Mouse (Mus musculus) layer of hippocampus, postnatal 36 days (tissue): ENCODE data around the gene Mus81. TPM values are rescaled to one million over a fixed set of nuclear protein-coding genes. Genes with fewer than 3 reads are reported as not detected.
A peak's percentile ranks its signal among the peaks of the same experiment; 100 is the strongest.
"Not testable (repeated sequence)": the region's sequence is repeated elsewhere in the genome, so short reads cannot be mapped to it uniquely, and the experiment has no call there.

Source experiments
- DNase-seq, 2 experiments: peaks; one replicate each; pipeline ENCODE4 v3.0.0; 2022
- total RNA-seq, 2 experiments: library from RNA; stranded (reverse); gene quantifications; 2 replicates each; pipeline ENCODE4 v1.2.3; 2021

The Mus81 gene
- 10 to 100 TPM; 37.6 to 39.3 TPM for total RNA-seq

DNA sequence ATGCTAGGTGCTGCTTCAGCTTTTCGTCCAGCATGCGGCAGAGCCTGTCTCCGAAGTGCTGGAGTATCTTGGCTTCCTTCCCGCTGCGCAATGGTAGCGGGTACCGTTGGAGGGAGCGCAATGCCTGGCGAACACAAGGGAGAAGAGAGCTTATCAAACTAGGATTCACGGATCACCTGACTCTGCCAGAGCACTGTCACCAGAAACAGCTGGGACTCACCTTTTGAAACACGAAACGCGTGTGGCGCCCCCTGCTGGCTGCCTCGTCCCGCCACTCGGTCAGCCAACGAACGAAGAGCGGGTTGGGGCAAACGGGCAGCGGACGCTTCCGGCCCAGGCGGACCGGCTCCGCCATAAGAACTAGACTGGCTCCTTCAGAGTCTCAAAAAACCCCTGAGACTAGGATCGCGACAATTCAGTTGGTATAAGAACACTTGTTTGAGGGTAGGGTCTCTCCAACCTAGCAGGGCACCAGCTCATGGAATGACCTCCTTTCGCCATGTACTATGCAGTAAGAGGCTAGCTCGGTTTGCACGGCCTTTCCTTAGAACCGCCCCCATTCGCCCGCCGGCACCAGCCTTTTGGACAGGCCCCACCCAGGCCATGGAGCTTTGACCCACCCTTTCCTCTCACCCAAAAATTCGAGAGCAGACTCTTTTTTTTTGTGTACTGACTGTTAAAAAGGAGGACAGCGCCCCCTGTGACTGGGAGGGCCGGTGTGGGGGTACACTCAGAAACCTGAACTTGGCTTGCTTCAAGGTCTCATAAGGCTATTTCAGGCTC is at the start of gene Mus81:
Gene Mus81 (minus strand): TSS at position 635 of the 783 bp plus-strand sequence.
- peak; percentile 90 to 91 for DNase-seq

DNA sequence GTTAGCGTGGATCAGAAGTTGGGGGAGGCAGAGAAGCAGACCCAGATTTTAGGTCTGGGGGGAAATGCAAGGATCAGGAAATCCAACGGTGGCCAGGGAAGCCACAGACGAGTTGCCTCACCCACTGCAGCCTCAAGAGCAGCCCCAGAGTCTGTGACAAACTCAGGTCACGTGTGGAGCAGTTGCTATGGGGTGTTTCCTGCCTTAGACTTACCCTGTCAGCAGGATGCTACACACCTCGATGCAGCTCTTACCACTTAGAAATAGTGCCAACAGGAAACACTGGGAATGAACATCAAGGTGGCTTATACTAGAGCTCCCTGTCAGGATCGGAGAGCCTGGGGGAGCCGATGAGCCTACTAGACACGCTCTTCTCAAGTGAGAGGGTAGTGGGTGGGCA is 44.3 kb upstream of the Mus81 start:
- DNase-seq, result no peak

DNA sequence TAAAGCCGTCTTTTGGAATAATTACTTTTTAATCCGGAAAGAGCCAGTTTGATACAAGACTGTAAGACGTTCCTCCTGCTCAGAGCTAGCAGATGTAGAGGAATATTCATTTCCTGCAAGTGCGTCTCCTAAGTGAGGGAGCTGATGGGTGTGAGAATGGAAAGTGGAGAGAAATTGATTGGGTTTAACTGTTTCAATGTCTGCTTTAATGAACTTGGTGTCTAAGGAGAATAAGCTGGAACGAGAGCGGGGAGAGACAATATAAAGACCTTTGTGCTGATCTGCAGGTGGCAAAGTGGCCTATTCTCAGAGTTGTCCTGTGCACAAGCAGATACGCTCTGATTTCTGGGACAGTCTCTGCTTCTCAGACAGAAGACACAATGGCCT is 41.9 kb upstream of the Mus81 start:
- no peak for DNase-seq

DNA sequence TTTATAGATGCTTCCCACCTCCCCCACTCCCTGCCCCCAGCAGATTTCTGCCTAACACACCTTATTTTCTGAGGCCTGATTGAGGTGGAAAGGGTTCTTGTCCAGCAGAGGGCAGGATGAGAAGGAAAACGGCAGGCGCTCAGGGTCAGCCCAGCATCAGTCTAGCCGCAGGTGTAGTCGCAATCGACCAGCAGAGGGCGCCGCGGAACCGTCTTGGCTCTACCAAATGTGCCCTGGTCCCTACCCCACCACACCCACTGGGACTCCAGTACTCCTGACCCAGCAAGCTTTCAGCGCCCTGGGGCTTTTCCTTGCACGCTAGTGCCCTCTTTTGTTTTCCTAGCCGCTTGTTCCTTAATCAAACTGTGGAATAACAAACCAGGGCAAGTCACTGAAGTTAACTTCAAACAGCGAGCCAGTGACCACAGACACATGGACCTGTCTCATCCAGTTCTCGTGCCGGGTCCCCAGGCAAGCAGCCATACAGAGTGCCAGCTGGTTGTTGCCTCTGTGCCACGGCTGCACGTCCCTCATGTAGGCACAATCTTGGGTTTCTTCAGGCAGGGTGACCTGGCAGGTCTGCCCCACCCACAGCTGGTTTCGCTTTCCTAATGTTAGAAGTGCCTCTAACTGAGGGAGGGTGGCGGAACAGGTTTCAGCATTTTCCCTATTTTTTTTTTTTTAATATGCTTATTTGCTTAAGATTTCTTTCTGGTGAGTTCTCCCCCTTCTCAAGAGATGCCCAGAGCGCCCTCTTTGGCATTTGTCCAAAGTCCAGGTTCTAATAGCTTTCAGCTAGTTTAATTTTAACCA is 41.3 kb upstream of the Mus81 start:
- DNase-seq, result peak; percentile 89 to 90

DNA sequence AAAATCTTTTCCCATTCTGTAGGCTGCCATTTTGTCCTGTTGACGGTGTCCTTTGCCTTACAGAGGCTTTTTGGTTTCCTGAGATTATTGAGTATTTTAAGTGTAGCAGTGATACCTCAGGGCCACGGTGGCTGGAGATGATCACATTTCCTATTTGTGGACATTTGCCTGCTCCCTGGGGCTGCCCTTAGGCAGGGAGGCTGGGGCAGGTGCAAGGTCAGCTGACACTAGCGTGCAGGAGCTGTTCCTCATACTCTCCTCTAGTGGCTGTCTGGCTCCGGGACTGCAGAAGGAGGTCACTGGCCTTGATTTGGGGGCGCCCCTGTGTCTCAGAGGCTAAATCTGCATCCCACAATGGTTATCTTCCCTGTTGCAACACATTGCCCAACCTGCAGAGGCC is 37.0 kb upstream of the Mus81 start:
- no peak for DNase-seq

DNA sequence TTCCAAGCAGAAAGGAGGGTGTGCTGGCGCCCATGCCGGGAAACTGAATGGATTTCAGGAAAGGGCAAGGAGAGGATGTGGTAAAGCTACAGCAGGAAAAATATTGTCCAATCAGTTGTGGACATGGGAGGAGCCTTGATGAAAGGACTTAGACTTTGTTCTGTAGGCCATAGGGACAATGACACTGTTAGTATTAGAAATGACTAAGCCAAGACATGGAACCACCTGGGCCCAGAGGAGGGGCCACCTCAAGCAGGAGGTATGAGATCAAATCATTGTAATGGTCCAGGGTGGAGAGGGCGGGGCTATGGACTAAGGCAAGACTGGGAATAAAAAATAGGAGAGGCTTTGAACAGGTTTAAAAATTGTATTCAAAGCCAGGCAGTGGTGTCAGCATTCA is 30.5 kb upstream of the Mus81 start:
- no peak for DNase-seq

DNA sequence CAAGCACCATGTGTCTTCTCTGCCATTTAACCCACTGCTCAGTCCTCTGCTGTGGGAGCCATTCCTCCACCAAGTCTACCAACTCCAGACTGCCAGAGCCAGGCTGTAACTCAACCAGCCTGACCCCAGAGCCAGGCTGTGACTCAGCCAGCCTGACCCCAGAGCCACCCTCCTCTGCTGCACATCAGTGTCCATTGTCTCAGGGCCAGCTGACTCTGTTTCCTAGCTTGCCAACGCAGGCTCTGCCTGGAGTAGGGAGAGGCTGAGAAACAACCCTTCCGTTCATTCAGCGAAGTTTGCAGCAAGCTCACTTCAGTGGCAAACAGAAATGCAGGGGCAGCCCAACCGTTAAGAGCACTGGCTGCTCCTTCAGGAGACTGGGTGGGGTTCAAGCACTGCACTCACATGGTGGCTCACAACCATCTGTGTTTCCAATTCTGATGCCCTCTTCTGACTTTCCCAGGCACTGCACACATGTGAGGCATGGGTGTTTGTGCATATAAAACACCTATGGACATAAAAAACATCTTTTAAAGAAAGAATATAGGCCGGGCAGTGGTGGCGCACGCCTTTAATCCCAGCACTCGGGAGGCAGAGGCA is 28.8 kb upstream of the Mus81 start:
- no peak for DNase-seq

DNA sequence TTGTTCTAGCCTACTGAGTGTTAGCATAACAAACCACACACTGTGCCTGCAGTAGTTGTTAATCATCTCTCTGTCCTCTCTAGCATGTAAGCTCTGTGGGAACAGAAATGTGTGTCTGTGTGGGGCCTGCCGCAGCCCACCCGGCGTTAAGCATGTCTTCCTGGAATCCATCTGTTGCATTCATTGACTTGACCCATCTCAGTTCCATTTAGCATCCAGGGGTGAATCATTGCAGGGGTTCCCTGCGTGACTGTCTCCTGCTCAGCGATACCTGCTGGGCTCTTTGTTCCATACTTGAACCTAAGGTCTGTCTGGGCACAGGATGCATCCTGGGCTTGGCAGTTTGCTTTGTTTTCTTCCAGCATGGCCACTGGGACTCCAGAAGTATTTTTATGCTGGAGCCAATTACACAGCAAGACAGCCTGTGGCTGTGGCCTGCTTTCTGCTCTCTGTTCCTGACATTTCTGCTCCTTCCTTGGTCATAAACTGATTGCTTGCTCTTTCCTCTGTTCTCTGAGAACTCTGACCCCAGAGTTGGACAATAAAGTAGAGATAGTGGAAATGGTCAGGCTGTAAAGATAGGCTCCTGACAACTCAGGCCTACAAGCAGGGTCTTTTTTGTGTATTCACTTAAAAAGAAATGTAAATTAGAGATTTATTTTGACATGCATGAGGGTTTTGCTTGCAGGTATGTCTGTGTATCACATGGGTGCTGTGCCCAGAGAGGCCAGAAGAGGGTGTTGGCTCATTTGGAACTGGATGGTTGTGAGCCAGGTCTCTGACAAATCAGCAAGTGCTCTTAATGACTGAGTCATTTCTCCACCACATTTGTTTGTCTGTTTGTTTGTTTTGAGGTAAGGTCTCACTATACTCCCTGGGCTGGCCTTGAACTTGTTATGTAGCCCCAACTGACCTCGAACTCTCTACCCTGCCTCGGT is 27.9 kb upstream of the Mus81 start:
- no peak for DNase-seq

DNA sequence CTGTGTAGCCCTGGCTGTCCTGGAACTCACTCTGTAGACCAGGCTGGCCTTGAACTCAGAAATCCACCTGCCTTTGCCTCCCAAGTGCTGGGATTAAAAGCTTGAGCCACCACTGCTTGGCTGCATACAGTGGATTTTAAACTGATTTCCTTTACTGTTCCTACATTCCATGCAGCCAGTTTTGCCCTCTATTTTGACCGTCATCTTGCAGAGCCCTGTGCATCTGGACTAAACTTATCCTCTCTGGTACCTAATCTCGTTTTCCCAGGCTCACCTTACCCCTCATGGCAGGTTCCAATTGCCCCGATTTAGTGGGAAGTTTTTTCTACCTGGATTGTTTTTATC is 24.8 kb upstream of the Mus81 start:
- no peak for DNase-seq

DNA sequence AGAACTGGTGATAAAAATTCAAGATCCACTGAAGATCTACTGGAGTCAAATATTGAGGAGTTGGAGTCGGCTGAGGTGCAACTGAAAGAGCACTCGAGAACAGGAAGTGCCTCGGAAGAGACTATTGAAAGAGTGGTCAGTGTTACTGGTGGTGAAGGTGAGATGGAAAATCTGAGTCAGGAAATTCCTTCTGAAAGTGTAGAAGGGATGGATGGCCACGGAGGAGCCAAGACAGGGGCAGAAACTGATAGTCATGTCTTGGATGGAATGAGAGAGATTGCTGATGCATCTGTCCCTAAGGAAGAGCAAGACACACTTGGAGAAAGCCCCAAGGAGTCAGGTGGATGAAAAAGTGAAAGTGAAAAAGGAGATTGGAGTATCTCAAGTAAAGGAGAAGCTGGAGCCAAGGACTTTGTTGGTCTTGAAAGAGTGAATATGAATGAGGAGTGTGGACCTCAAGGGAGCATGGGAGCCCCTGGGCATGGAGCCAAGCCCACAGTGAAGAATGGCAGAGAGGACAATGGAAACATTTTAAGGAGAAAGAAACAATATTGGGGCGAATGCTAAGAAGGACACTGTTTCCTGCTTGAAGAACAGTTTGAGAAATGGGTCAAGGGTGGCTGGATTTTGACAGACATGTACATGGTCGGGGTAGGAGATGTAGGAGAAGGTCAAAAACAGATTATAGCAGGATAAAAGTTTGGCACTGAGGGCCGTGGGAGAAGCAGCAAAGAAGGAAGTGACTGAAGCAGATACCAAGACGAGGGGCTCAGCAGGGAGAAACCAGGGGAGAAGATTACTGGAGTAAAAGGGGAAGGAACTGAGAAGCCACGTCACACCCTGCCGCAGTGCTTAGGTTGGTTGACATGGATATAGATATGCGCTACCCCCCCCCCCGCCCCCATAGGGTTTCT is 24.1 kb upstream of the Mus81 start:
- DNase-seq, result no peak

DNA sequence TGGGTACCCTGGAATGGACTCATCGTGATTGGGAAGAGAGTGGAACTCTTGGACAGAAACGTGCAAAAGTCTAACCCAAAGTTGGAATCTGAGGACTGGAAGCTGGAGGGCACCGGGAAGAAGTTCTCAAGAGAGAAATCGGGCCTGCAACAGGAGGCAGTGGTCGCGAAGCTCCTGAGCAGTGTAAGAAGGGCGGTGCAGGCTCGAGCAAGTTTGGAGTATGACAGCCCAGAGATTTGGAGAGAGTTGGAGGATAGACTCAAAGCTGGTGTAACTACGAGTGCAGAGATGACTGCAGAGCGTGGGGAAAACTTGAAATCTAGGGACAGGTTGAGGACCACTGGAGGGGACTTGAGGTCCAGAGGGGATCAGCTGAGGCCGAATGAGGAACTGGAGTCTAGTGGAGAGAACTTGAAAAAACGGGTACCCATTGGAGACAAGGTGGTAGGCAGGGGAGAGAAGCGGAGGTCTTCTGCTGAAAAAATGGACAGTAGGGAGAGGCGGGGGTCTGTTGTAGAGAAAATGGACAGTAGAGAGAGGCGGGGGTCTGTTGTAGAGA is 23.0 kb upstream of the Mus81 start:
- no peak for DNase-seq

DNA sequence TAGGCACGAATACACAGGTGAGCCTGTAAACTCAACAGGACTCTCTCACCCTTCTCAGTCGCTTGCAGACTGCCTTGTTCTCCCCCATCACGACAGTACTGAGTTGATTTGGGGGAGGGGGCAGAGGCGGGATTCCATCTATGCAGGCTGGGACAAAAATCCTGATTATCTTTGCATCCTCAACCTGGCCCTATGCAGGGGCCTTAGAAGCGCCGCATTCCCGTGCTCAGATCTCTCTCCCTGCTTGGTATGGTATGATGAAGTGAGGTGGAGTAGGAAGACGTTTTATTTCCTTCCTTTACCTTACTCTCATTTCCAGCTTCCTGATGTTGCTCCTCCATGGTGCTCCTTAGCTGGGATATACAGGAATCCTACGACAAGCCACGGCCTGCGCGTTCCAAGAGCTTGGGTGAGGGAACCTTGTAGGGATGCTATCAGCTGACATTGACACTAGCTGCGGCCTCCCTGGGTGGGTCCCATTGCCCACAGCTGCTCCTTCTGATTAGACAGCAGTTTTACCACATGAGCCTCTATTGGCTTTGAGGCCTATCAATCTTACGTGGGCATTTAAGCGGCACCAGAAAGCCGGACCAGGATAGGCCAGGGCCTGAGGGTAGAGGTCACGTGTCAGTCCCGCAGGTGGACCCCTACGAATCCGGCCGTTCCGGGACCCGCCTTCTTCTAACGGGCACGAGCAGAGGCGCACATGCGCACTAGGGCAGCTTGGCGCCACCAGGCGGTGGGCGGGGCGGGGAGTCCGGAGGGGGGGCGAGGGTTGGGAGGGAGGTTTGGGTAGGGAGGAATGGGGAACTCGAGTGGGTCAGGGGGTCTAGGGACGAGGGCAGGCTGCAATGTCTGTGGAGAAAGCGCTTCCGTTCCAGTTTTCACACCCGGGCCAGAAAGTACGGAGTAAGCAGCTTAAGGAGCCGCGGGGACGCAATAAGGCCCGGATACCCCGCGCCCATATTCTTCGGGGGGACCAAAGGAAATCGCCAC is 22.1 kb upstream of the Mus81 start, which contains the start of gene Snx32:
Gene Snx32 (minus strand): TSS at position 508 of the 996 bp plus-strand sequence.
- DNase-seq, result peak; percentile 97 to 98

DNA sequence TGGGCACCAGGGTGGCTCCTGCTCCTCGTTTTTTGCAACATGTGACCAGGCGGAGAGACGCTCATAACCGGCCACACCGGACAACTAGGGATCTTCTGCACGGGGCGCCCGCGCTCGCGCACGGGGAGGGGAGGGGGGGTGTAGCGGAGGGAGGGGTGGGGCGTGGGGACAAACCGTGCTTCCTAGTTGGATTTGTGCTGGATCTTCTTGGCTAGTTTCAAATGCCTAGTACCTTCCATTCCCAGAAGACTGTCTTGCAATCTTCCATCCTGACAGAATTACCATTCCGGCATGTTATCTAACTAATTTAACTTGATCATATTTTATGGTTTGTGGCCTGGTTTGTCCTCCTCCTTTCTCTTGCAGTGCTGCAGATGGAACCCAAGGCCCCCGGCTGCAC is 15.5 kb upstream of the Mus81 start, which contains the start of gene 1700020D05Rik:
Gene 1700020D05Rik (minus strand): TSS at position 101 of the 400 bp plus-strand sequence.
- no peak for DNase-seq

DNA sequence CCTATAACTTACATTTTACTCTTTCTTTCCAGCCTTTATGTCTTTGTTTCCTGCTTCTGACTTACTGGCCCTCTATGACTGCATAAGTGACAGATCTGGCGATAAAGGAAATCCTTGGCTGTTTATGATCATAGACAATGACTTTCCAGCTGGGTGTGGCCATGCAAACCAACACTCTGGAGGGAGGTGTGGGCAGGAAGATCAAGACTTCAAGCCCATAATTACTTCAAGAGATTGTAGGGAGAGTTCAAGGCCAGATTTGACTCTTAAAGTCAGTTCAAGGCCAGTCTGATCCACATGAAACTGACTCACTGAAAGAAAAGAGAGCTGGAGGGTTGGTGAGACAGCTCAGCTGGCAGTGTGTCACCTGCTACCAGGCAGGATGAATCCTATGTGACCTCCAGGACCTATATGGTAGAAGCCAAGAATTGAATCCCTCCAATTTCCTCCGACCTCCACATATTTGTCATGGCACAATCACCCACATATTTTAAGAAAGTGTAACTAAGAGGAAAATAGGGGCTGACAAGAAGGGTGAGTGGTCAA is 12.2 kb upstream of the Mus81 start:
- DNase-seq, result no peak

DNA sequence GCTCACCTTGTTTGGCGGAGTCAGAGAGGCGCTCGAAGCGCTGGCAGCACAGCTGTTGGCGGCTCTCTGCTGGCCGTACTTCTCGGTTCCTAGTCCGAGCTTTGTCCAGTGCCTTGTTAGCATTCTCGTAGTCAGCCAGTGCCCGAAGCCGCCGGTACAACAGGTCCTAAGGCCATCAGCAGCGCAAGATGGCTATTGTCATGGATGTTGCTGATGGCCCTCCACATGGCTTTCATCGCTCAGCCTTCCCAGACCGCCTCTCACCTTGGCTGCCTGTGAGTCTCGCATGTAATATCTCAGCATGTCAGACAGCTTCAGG is 7.8 kb upstream of the Mus81 start:
- DNase-seq, result no peak

DNA sequence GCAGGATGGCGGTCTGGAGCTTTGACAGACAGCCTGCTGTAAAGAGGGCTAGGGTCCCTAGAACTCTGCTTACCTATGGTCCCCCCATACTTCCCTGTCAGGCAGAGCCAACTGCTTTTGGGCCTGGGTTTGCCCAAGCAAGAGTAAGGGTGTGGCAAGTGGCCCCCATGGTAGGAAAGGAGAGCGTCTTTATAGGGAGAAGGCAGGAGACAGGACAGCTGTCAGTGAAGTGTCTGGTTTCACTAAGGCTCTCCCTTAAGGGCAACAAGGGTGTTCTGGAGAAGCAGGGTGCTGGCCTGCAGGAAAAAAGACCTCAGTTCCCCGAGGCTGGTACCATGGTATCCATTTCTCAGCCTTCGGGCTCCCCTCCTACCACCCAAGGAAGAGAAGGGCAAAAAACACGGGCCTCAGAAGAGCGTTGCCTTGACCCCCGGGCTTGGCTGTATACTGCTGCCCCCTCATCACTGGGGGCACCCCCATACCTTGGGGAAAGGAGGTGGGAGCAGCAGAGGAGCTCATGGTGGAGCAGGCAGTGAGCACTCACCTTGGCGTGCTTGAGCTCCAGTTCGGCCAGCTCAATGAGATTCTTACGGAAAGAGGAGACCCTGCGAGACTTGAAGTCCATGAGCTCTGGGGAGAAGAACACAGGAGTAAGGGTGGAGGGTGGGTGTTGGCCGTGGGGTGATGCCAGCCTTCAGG is 7.3 kb upstream of the Mus81 start:
- no peak for DNase-seq

DNA sequence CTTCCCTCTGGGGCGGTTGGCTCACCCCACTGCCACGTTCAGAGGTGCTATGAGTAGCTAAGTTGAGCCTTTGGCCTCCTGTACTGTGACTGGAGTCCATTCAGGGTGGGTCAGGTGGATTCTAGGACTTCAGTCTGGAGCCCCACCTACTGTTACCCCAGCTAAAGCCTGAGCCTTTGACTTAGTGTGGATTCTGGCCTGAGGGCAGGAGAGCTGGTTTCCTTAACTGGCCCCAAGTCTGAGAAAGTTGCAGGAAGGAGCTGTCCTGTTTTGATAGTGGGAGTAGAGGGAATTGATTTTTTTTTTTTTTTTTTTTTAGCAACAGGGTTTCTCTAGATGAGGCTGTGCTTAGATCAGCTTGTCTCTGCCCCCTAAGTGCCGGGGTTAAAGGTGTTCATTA is 6.1 kb upstream of the Mus81 start:
- no peak for DNase-seq

DNA sequence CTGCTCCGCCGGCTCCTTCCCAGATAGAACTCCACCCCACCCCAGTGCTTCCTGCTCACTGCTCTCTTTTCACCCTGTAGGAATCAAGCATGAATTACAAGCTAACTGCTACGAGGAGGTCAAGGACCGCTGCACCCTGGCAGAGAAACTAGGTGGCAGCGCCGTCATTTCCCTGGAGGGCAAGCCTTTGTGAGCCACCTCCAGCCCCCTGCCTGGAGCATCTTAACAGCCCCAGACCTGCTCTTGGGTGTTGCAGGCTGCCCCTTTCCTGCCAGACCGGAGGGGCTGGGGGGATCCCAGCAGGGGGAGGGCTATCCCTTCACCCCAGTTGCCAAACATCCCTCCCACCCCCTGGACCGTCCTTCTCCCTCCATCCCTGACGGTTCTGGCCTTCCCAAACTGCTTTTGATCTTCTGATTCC is 5.1 kb upstream of the Mus81 start:
- not testable (repeated sequence) for DNase-seq

DNA sequence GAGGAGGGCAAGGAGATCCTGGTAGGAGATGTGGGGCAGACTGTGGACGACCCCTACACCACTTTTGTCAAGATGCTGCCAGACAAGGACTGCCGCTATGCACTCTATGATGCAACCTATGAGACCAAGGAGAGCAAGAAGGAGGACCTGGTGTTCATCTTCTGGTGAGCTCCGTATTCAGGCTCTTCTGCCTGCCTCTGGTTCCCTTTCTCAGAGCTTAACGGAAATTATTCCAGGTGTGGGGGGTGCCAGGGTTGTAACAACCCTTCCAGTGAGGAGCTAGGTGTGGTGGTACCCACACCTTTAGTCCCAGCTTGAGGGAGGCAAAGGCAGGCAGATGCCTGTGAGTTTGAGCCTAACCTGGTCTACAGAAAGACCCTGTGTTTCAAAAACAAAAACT is 4.4 kb upstream of the Mus81 start:
- DNase-seq, result no peak
